Comparison of ENCODE assay signal across 11 mouse cellular contexts in the genomic region with DNA sequence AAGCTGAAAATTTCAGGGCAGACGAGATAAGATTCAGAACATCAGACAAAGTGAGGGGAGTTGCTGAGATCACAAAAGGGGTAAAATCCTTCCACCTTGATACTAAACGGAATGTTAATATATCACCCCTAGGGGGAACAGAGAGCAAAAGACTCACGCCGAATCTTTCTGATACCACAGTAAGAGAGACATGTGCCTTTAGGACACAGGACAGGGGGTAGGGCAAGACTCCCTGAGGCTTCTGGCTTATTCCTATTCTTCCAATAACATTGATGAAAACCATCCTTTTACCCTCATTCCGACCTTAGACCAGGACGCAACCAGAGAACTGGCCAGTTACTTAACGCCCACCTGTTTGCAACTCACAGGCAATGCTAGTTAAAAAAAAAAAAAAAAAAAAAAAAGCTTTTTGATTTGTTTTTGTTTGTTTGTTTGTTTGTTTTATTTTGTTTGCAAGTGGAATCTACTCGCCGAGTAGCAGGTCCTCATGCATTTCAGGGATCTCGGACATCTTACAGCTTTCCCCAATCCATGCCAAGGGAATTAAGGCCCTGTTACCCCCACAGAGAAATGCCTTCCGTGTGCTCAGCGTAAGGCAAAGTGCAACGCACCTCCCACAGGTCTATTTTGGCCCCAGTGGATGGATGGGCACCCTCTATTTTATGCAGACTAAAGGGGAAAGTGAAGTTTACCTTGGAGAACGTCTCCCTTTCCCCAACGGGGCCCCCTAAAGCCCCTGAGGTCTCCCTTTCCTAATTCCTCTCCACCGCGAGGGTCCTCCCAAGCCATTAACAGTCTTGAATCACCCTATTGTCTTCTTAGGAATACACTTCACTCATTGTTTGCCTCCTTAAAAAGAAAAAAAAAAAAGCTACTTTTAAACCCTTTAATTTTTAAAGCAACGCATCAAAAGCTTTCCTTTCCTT.
DNase-seq lines count a peak whose midpoint lies in the region; ATAC-seq lines count a peak whose summit lies in the region.
"Had no signal": no experiment of that assay in that cellular context is flagged by ENCODE, and none has a peak within 500 bp of the region (broad histone marks: within the 10 kb centered on the region; RNA-seq: fewer than 3 reads in every experiment).

No protein-coding gene starts in this region.

- no peaks in the 10 kb centered on the region for H3K27me3 ChIP-seq in heart, embryonic 11.5 days (ENCODE audit: control insufficient read depth, insufficient read depth, low read length)
- H3K27me3 ChIP-seq in embryonic facial prominence, embryonic 13.5 days: no peaks in the 10 kb centered on the region
- H3K27me3 ChIP-seq in hindbrain, embryonic 14.5 days (ENCODE audit: control insufficient read depth, insufficient read depth, low read length): no peaks in the 10 kb centered on the region
- no peaks in the 10 kb centered on the region for H3K27me3 ChIP-seq in neural tube, embryonic 14.5 days (ENCODE audit: control insufficient read depth, insufficient read depth, low read length)
- H3K27me3 ChIP-seq: liver, embryonic 12.5 days; stomach, embryonic 15.5 days had no signal

- no peak overlapping the region for H3K9ac ChIP-seq in heart, embryonic 11.5 days (ENCODE audit: low read depth, low read length)
- H3K9ac ChIP-seq in embryonic facial prominence, embryonic 13.5 days: no peak overlapping the region
- H3K9ac ChIP-seq in hindbrain, embryonic 14.5 days: 0 out of 2 replicates have a peak overlapping the region, but pooled peaks have one; percentile 24
- no peak overlapping the region for H3K9ac ChIP-seq in neural tube, embryonic 14.5 days (replicated peaks; ENCODE audit: low read depth, low read length)
- H3K9ac ChIP-seq: liver, embryonic 12.5 days; stomach, embryonic 15.5 days had no signal

- peaks cover 21% of the 10 kb centered on the region for H3K4me1 ChIP-seq in heart, embryonic 11.5 days (ENCODE audit: control insufficient read depth, insufficient read depth, low read length)
- peaks cover 30% of the 10 kb centered on the region for H3K4me1 ChIP-seq in embryonic facial prominence, embryonic 13.5 days
- H3K4me1 ChIP-seq in hindbrain, embryonic 14.5 days (replicated peaks; ENCODE audit: control insufficient read depth, insufficient read depth, low read length): peaks cover 22% of the 10 kb centered on the region
- peaks cover 12% of the 10 kb centered on the region for H3K4me1 ChIP-seq in neural tube, embryonic 14.5 days (ENCODE audit: control insufficient read depth, insufficient read depth, low read length)
- H3K4me1 ChIP-seq: stomach, embryonic 15.5 days had no signal

- whole genome bisulfite sequencing in heart, embryonic 11.5 days (ENCODE audit: insufficient replicate concordance): 62% methylated on average over 18 of the region's 18 CpGs
- 36% methylated on average over 18 of the region's 18 CpGs for WGBS in embryonic facial prominence, embryonic 13.5 days
- WGBS in hindbrain, embryonic 14.5 days: 39% methylated on average over 18 of the region's 18 CpGs
- 45% methylated on average over 18 of the region's 18 CpGs for WGBS in neural tube, embryonic 14.5 days

- H3K4me2 ChIP-seq in heart, embryonic 11.5 days: peak overlapping the region; percentile 54
- peak overlapping the region; percentile 57 for H3K4me2 ChIP-seq in embryonic facial prominence, embryonic 13.5 days
- H3K4me2 ChIP-seq in hindbrain, embryonic 14.5 days (replicated peaks): peak overlapping the region; percentile 39; the same call in 1 of the 2 replicates
- H3K4me2 ChIP-seq in neural tube, embryonic 14.5 days (ENCODE audit: low read depth, low read length): peak overlapping the region; percentile 35; the same call in 1 of the 2 replicates
- H3K4me2 ChIP-seq: liver, embryonic 12.5 days; stomach, embryonic 15.5 days had no signal

- no peak overlapping the region for H3K4me3 ChIP-seq in heart, embryonic 11.5 days (ENCODE audit: low read depth, low read length)
- H3K4me3 ChIP-seq in embryonic facial prominence, embryonic 13.5 days: peak overlapping the region; percentile 28
- no peak overlapping the region for H3K4me3 ChIP-seq in hindbrain, embryonic 14.5 days (replicated peaks; ENCODE audit: low read length)
- H3K4me3 ChIP-seq in neural tube, embryonic 14.5 days (ENCODE audit: low read depth, low read length): peak overlapping the region; percentile 5; the same call in 1 of the 2 replicates
- H3K4me3 ChIP-seq: heart, adult 2 months; liver, embryonic 12.5 days; stomach, embryonic 15.5 days had no signal

- no peak overlapping the region for H3K27ac ChIP-seq in heart, embryonic 11.5 days (ENCODE audit: low read depth, low read length)
- H3K27ac ChIP-seq in embryonic facial prominence, embryonic 13.5 days: no peak overlapping the region; the same call in 1 of the 2 replicates
- no peak overlapping the region for H3K27ac ChIP-seq in hindbrain, embryonic 14.5 days
- H3K27ac ChIP-seq in neural tube, embryonic 14.5 days (ENCODE audit: low read depth, low read length): no peak overlapping the region
- H3K27ac ChIP-seq: heart, adult 2 months; liver, embryonic 12.5 days; stomach, embryonic 15.5 days had no signal

- ATAC-seq in heart, embryonic 11.5 days (replicated peaks; ENCODE audit: insufficient number of reproducible peaks, low FRiP score, low TSS enrichment): no peak
- ATAC-seq in embryonic facial prominence, embryonic 13.5 days (ENCODE audit: insufficient number of reproducible peaks, insufficient read depth, low FRiP score, low TSS enrichment, low read depth): no peak
- ATAC-seq in hindbrain, embryonic 14.5 days (ENCODE audit: low FRiP score): no peak
- no peak for ATAC-seq in neural tube, embryonic 14.5 days (ENCODE audit: low read depth)
- no peak for ATAC-seq in erythroblast, adult 5-6 weeks (replicated peaks; ENCODE audit: low FRiP score, poor library complexity, severe bottlenecking)
- ATAC-seq: liver, embryonic 12.5 days had no signal

- no peaks in the 10 kb centered on the region for H3K36me3 ChIP-seq in heart, embryonic 11.5 days (ENCODE audit: control insufficient read depth, insufficient read depth, low read length)
- no peaks in the 10 kb centered on the region for H3K36me3 ChIP-seq in embryonic facial prominence, embryonic 13.5 days
- H3K36me3 ChIP-seq in hindbrain, embryonic 14.5 days (replicated peaks; ENCODE audit: control insufficient read depth, insufficient read depth): no peaks in the 10 kb centered on the region
- H3K36me3 ChIP-seq in neural tube, embryonic 14.5 days (ENCODE audit: control insufficient read depth, insufficient read depth, low read length): no peaks in the 10 kb centered on the region
- H3K36me3 ChIP-seq: liver, embryonic 12.5 days; stomach, embryonic 15.5 days had no signal

- DNase-seq in heart, adult 8-10 months (ENCODE audit: low spot score): no peak
- no peak for DNase-seq in hindbrain, embryonic 14.5 days (ENCODE audit: low spot score)
- DNase-seq in thymus, adult 18-20 months: no peak
- DNase-seq in cerebellum, adult 18-20 months: no peak

- H3K9me3 ChIP-seq in heart, embryonic 11.5 days (replicated peaks; ENCODE audit: control insufficient read depth, low read length): no peaks in the 10 kb centered on the region
- H3K9me3 ChIP-seq in embryonic facial prominence, embryonic 13.5 days: no peaks in the 10 kb centered on the region; the same call in 1 of the 2 replicates
- H3K9me3 ChIP-seq in hindbrain, embryonic 14.5 days (ENCODE audit: control insufficient read depth, low read length): no peaks in the 10 kb centered on the region
- no peaks in the 10 kb centered on the region for H3K9me3 ChIP-seq in neural tube, embryonic 14.5 days (ENCODE audit: control insufficient read depth, low read length)
- H3K9me3 ChIP-seq: liver, embryonic 12.5 days; stomach, embryonic 15.5 days had no signal

Comparison
In these comparisons a context has a peak if more than half of its experiments do, and no peak if none do; other contexts are left out.
1. H3K4me3 ChIP-seq: peak in embryonic facial prominence, embryonic 13.5 days (single experiment) and neural tube, embryonic 14.5 days (single experiment); none in heart, embryonic 11.5 days (single experiment) and hindbrain, embryonic 14.5 days (single experiment).
2. Peak in every context shown above with its lines, with median percentiles within 50 percentile points of each other: H3K4me2 ChIP-seq.